ENCODE assay signal across 26 mouse cellular contexts in the genomic region with DNA sequence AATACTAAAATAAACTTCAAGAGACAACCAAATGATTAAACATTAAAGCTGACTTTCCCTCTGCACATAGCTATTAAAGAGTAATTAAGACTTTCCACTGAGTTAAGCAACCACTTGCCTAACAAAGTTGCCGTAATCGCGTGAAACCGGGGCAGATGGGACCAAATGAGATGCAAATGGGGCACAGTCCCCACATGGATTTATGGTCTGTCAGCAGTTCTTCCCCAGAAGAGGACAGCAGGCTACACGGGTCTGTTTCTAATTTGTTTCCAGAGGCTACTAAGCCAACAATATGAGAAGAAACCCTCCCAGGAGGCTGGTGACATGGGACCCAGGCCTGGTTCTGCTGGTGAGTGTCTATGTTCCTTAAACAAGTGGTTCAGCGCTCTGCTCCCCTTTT. TPM values are rescaled to one million over a fixed set of nuclear protein-coding genes. Genes with fewer than 3 reads are reported as not detected.
DNase-seq lines count a peak whose midpoint lies in the region; ATAC-seq and TF ChIP-seq lines count a peak whose summit lies in the region.
"Had no signal": no experiment of that assay in that cellular context is flagged by ENCODE, and none has a peak within 500 bp of the region (broad histone marks: within the 10 kb centered on the region; RNA-seq: fewer than 3 reads in every experiment).

No protein-coding gene starts in this region.

- no peak overlapping the region for H3K9ac ChIP-seq in forebrain, embryonic 14.5 days (ENCODE audit: low read length)
- H3K9ac ChIP-seq in forebrain, embryonic 11.5 days (ENCODE audit: low read length), result no peak overlapping the region
- H3K9ac ChIP-seq in hindbrain, embryonic 12.5 days, result no peak overlapping the region
- H3K9ac ChIP-seq in hindbrain, postnatal 0 days (replicated peaks; ENCODE audit: low read length), result no peak overlapping the region
- no peak overlapping the region for H3K9ac ChIP-seq in neural tube, embryonic 12.5 days
- H3K9ac ChIP-seq: embryonic facial prominence, embryonic 12.5 days; forebrain, embryonic 13.5 days; heart, embryonic 13.5 days; hindbrain, embryonic 15.5 days; limb, embryonic 15.5 days; liver, embryonic 14.5 days; lung, embryonic 14.5 days; stomach, embryonic 15.5 days had no signal

- H3K4me1 ChIP-seq in forebrain, embryonic 14.5 days (ENCODE audit: control insufficient read depth, insufficient read depth, low read length), result no peaks in the 10 kb centered on the region
- no peaks in the 10 kb centered on the region for H3K4me1 ChIP-seq in forebrain, embryonic 11.5 days (replicated peaks; ENCODE audit: control insufficient read depth, insufficient read depth, low read length)
- peaks cover 27% of the 10 kb centered on the region for H3K4me1 ChIP-seq in hindbrain, embryonic 12.5 days
- H3K4me1 ChIP-seq in hindbrain, postnatal 0 days (ENCODE audit: insufficient read depth, low read length), result peaks cover 9% of the 10 kb centered on the region
- H3K4me1 ChIP-seq in neural tube, embryonic 12.5 days, result peaks cover 28% of the 10 kb centered on the region

- peak; percentile 49 for DNase-seq in forebrain, embryonic 14.5 days (ENCODE audit: low spot score)
- no peak for DNase-seq in forebrain, embryonic 11.5 days (ENCODE audit: low spot score)
- no peak for DNase-seq in hindbrain, postnatal 0 days (ENCODE audit: low spot score)
- DNase-seq in adipocyte (ENCODE audit: low spot score), result peak; percentile 15
- no peak for DNase-seq in lung, postnatal 4 days
- DNase-seq: adrenal gland, postnatal 14 days; cerebellum, adult 9-10 months; gastrocnemius, postnatal 36 days; heart, adult 2 months; heart, postnatal 14 days; kidney, postnatal 10 days; left cerebral cortex, postnatal 4 days; lung, embryonic 14.5 days; thymus, postnatal 25 days had no signal

- no peak overlapping the region for H3K4me3 ChIP-seq in forebrain, embryonic 14.5 days (ENCODE audit: low read depth, low read length)
- H3K4me3 ChIP-seq in forebrain, embryonic 11.5 days (ENCODE audit: low read depth, low read length), result no peak overlapping the region
- H3K4me3 ChIP-seq in hindbrain, embryonic 12.5 days, result no peak overlapping the region
- no peak overlapping the region for H3K4me3 ChIP-seq in hindbrain, postnatal 0 days (ENCODE audit: low read length)
- H3K4me3 ChIP-seq in neural tube, embryonic 12.5 days, result no peak overlapping the region
- H3K4me3 ChIP-seq: embryonic facial prominence, embryonic 12.5 days; forebrain, embryonic 13.5 days; heart, adult 2 months; heart, embryonic 13.5 days; hindbrain, embryonic 15.5 days; limb, embryonic 15.5 days; midbrain, embryonic 10.5 days; stomach, embryonic 15.5 days had no signal

- TF ChIP-seq CTCF in hindbrain, postnatal 0 days (IDR thresholded peaks at IDR 0.05; ENCODE audit: low read depth), result no peak

- H3K27me3 ChIP-seq in forebrain, embryonic 14.5 days (replicated peaks; ENCODE audit: control insufficient read depth, insufficient read depth, low read length), result no peaks in the 10 kb centered on the region
- H3K27me3 ChIP-seq in forebrain, embryonic 11.5 days (ENCODE audit: control insufficient read depth, insufficient read depth, low read length), result no peaks in the 10 kb centered on the region
- no peaks in the 10 kb centered on the region for H3K27me3 ChIP-seq in hindbrain, embryonic 12.5 days
- H3K27me3 ChIP-seq in hindbrain, postnatal 0 days (ENCODE audit: insufficient read depth, low read length), result no peaks in the 10 kb centered on the region
- peaks cover 3% of the 10 kb centered on the region for H3K27me3 ChIP-seq in neural tube, embryonic 12.5 days (replicated peaks)
- H3K27me3 ChIP-seq: embryonic facial prominence, embryonic 12.5 days; forebrain, embryonic 13.5 days; heart, embryonic 13.5 days; hindbrain, embryonic 15.5 days; limb, embryonic 15.5 days; stomach, embryonic 15.5 days had no signal

- 55% methylated on average over 6 of the region's 6 CpGs for WGBS in forebrain, embryonic 14.5 days
- WGBS in forebrain, embryonic 11.5 days, result 86% methylated on average over 6 of the region's 6 CpGs
- 46% methylated on average over 6 of the region's 6 CpGs for WGBS in hindbrain, embryonic 12.5 days
- WGBS in hindbrain, postnatal 0 days, result 53% methylated on average over 6 of the region's 6 CpGs
- WGBS in neural tube, embryonic 12.5 days, result 21% methylated on average over 6 of the region's 6 CpGs

- peaks cover 1% of the 10 kb centered on the region for H3K9me3 ChIP-seq in forebrain, embryonic 14.5 days (replicated peaks; ENCODE audit: control insufficient read depth, low read length)
- peaks cover under 1% of the 10 kb centered on the region; the same call in 1 of the 2 replicates for H3K9me3 ChIP-seq in forebrain, embryonic 11.5 days (ENCODE audit: control insufficient read depth, low read length)
- peaks cover 2% of the 10 kb centered on the region for H3K9me3 ChIP-seq in hindbrain, embryonic 12.5 days (replicated peaks)
- H3K9me3 ChIP-seq in hindbrain, postnatal 0 days (ENCODE audit: low read length), result no peaks in the 10 kb centered on the region
- no peaks in the 10 kb centered on the region for H3K9me3 ChIP-seq in neural tube, embryonic 12.5 days
- H3K9me3 ChIP-seq: hindbrain, embryonic 15.5 days; limb, embryonic 15.5 days; stomach, embryonic 15.5 days had no signal

- ATAC-seq in forebrain, embryonic 14.5 days, result peak; percentile 50; the same call in 1 of the 2 replicates
- ATAC-seq in forebrain, embryonic 11.5 days (replicated peaks; ENCODE audit: low FRiP score), result no peak
- peak; percentile 11; the same call in 1 of the 2 replicates for ATAC-seq in hindbrain, embryonic 12.5 days (ENCODE audit: low FRiP score)
- no peak for ATAC-seq in hindbrain, postnatal 0 days
- peak; percentile 41 for ATAC-seq in neural tube, embryonic 12.5 days (ENCODE audit: low FRiP score, low read depth)
- ATAC-seq: forebrain, embryonic 13.5 days; intestine, postnatal 0 days had no signal

- no peak overlapping the region for H3K27ac ChIP-seq in forebrain, embryonic 14.5 days (ENCODE audit: low read depth, low read length)
- no peak overlapping the region for H3K27ac ChIP-seq in forebrain, embryonic 11.5 days (ENCODE audit: low read depth, low read length)
- no peak overlapping the region for H3K27ac ChIP-seq in hindbrain, embryonic 12.5 days
- no peak overlapping the region for H3K27ac ChIP-seq in hindbrain, postnatal 0 days
- no peak overlapping the region for H3K27ac ChIP-seq in neural tube, embryonic 12.5 days
- H3K27ac ChIP-seq: embryonic facial prominence, embryonic 12.5 days; forebrain, embryonic 13.5 days; heart, adult 2 months; heart, embryonic 13.5 days; hindbrain, embryonic 15.5 days; limb, embryonic 15.5 days; liver, embryonic 14.5 days; macrophage; midbrain, embryonic 10.5 days; stomach, embryonic 15.5 days had no signal

- no peaks in the 10 kb centered on the region for H3K36me3 ChIP-seq in forebrain, embryonic 14.5 days (ENCODE audit: control insufficient read depth, insufficient read depth, low read length)
- no peaks in the 10 kb centered on the region for H3K36me3 ChIP-seq in forebrain, embryonic 11.5 days (ENCODE audit: control insufficient read depth, insufficient read depth, low read length)
- H3K36me3 ChIP-seq in hindbrain, embryonic 12.5 days, result peaks cover 2% of the 10 kb centered on the region; the same call in 1 of the 2 replicates
- no peaks in the 10 kb centered on the region for H3K36me3 ChIP-seq in hindbrain, postnatal 0 days (ENCODE audit: insufficient read depth, low read length)
- no peaks in the 10 kb centered on the region for H3K36me3 ChIP-seq in neural tube, embryonic 12.5 days
- H3K36me3 ChIP-seq: stomach, embryonic 15.5 days had no signal

- no peak overlapping the region for H3K4me2 ChIP-seq in forebrain, embryonic 14.5 days (ENCODE audit: low read length)
- no peak overlapping the region for H3K4me2 ChIP-seq in forebrain, embryonic 11.5 days (ENCODE audit: low read depth, low read length, severe bottlenecking)
- H3K4me2 ChIP-seq in hindbrain, embryonic 12.5 days (replicated peaks), result no peak overlapping the region
- no peak overlapping the region for H3K4me2 ChIP-seq in hindbrain, postnatal 0 days (ENCODE audit: low read depth, low read length)
- H3K4me2 ChIP-seq in neural tube, embryonic 12.5 days (replicated peaks), result no peak overlapping the region
- H3K4me2 ChIP-seq: embryonic facial prominence, embryonic 12.5 days; forebrain, embryonic 13.5 days; heart, embryonic 13.5 days; hindbrain, embryonic 15.5 days; limb, embryonic 15.5 days; lung, embryonic 14.5 days; stomach, embryonic 15.5 days had no signal

RNA-seq across cellular contexts. Expression of a gene that starts 34.6 kb away (rescaled TPM):
- 10.9 and 12.7 TPM in 2 replicates for polyA plus RNA-seq in forebrain, embryonic 14.5 days (2014; fragmentation: Nextera tagmentation; extraction: Ambion mirVana)
- 6.8 and 7.3 TPM in 2 replicates for polyA plus RNA-seq in forebrain, embryonic 11.5 days (2014; fragmentation: Nextera tagmentation; extraction: Ambion mirVana)
- polyA plus RNA-seq in hindbrain, embryonic 12.5 days (2016; fragmentation: Nextera tagmentation; extraction: Ambion mirVana), result 11.7 and 12.9 TPM in 2 replicates
- 62.3 and 69.5 TPM in 2 replicates for total RNA-seq in hindbrain, postnatal 0 days (2014; rRNA removed)
- polyA plus RNA-seq in hindbrain, postnatal 0 days (2015; fragmentation: Nextera tagmentation; extraction: Ambion mirVana), result 19.9 and 21.4 TPM in 2 replicates
- 13.5 and 13.6 TPM in 2 replicates for polyA plus RNA-seq in neural tube, embryonic 12.5 days (2016; fragmentation: Nextera tagmentation; extraction: Ambion mirVana)

Comparison
In these comparisons a context has a peak if more than half of its experiments do, and no peak if none do; other contexts are left out.
1. ATAC-seq: peak in forebrain, embryonic 14.5 days (single experiment), hindbrain, embryonic 12.5 days (single experiment) and neural tube, embryonic 12.5 days (single experiment); none in forebrain, embryonic 11.5 days (single experiment) and hindbrain, postnatal 0 days (single experiment).
2. DNase-seq: peak in forebrain, embryonic 14.5 days (single experiment) and adipocyte (single experiment); none in forebrain, embryonic 11.5 days (single experiment), hindbrain, postnatal 0 days (single experiment) and lung, postnatal 4 days (0 of 2).